Mouse (Mus musculus) olfactory bulb, adult 2 months (tissue): Measurements from ENCODE around the gene Dld. TPM values are rescaled to one million over a fixed set of nuclear protein-coding genes. Genes with fewer than 3 reads are reported as not detected.
A peak's percentile ranks its signal among the peaks of the same experiment; 100 is the strongest.

ENCODE experiments used
- H3K27ac ChIP-seq: fragments of 200-500 bp; 2 replicates; pipeline ENCODE4 v1.5.1; 2012; ENCODE audit warnings: low read depth, low read length; ENCODE audit not compliant: insufficient read depth
- H3K4me1 ChIP-seq: fragments of 200-500 bp; 2 replicates; pipeline ENCODE4 v1.6.1; 2012; ENCODE audit warnings: low read length; ENCODE audit not compliant: control insufficient read depth, insufficient read depth
- H3K4me3 ChIP-seq: fragments of 200-500 bp; 2 replicates; pipeline ENCODE4 v1.5.1; 2012; ENCODE audit warnings: mild to moderate bottlenecking, low read depth, low read length, moderate library complexity; ENCODE audit not compliant: insufficient read depth
- CTCF ChIP-seq: fragments of 200-500 bp; IDR thresholded peaks from 2 replicates; pipeline ENCODE4 v1.5.1; 2012; ENCODE audit warnings: low read depth, mild to moderate bottlenecking, low read length, moderate library complexity; ENCODE audit not compliant: insufficient read depth
- POLR2A ChIP-seq: fragments of 200-500 bp; IDR thresholded peaks from 2 replicates; pipeline ENCODE4 v1.6.1; 2012; ENCODE audit warnings: mild to moderate bottlenecking, low read depth, low read length, moderate library complexity; ENCODE audit not compliant: insufficient read depth
- WGBS: fragments of 180-500 bp; shearing (Covaris S2); methylation state at CpG from one replicate; pipeline ENCODE4 v1.1.7; 2018; 5-methylcytosine and 5-hydroxymethylcytosine counted together
- polyA plus RNA-seq: library from polyadenylated mRNA; stranded (reverse); fragments of >200 nt; gene quantifications from 2 replicates; pipeline ENCODE4 v1.2.4, GENCODE M21; 2012; ENCODE audit warnings: low replicate concordance; ENCODE audit not compliant: missing spikeins, insufficient read depth, insufficient read length

Gene Dld
- polyA plus RNA-seq, 1 experiment: not detected

DNA sequence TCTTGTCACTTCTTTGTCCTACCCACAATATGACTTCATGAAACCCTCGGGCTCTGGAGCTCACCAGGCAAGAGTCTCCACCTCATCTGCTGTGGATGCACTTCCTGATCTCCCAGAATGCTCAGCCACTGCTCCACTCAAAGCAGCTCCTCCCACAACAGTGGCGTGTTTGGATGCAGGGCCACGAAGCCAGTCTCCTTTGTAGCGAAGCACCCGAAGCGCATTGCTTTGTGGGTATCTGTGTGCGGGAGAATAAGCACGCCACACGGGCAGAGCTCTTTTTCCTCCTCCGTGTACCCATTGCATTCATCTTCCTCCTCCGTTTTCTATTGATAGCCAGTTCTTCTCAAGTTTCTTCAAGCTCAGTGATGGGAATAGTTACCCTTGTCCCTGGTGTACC, 26.0 kb upstream of the Dld start:
- Histone ChIP-seq H3K4me3 (no peak overlapping the region), H3K4me1 (0 out of 2 replicates have a peak, but pooled peaks cover 2% of the 10 kb centered on the region), H3K27ac (no peak overlapping the region)
- TF ChIP-seq POLR2A (no peak), CTCF (no peak)
- WGBS: 55% methylated on average over 11 of the region's 11 CpGs

DNA sequence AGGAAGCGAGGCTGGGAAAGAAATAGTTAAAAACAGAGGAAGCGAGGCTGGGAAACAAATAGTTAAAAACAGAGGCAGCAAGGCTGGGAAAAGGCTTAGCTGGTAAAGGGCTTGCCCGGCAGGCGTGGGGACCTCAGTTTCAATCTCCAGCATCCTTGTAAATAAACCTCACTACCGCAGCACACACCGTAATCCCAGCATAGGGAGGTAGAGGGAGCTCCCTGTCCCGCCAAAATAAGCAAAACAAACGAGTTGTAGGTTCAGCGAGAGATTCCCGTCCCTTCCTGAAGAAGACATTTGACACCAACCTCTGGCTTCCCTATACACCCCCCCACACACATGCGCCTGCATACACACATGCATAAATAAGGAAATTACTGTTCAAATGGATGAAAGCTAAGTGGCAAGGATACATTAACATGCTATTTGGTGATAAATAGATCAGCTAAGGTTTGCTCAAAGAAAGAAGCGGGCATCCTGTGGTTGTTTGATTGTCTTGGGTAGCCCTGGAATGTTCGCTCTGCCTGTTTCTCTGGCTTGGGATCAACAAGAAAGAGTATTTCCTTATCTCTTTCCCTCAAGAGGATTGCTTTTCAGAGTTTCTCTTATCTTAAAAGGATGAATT, 25.2 kb upstream of the Dld start:
- Histone ChIP-seq H3K27ac (no peak overlapping the region), H3K4me1 (0 out of 2 replicates have a peak, but pooled peaks cover 2% of the 10 kb centered on the region), H3K4me3 (peak overlapping the region; percentile 30)
- 7% methylated on average over 13 of the region's 13 CpGs for whole genome bisulfite sequencing
- TF ChIP-seq POLR2A (no peak), CTCF (no peak)

DNA sequence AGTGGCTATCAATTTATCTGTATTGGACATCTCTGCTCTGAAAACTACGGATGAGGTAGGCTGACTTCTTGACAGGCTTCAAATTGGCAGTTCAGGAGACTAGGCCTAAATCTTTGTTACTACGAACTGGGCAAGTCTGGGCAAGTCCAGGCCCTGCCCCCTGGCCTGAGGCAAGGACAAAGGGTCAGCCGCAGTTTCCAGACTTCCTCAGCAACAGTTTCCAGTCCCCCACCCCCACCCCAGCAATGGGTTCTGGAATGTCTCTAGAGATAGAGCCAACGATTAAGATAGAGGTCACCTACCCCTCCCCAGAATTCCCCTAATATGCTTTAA, 24.0 kb upstream of the Dld start:
- TF ChIP-seq POLR2A (no peak), CTCF (no peak)
- no peak overlapping the region for H3K4me3 ChIP-seq
- 78% methylated on average over 4 of the region's 4 CpGs for WGBS
- H3K27ac ChIP-seq: no peak overlapping the region
- 0 out of 2 replicates have a peak, but pooled peaks cover 2% of the 10 kb centered on the region for H3K4me1 ChIP-seq

DNA sequence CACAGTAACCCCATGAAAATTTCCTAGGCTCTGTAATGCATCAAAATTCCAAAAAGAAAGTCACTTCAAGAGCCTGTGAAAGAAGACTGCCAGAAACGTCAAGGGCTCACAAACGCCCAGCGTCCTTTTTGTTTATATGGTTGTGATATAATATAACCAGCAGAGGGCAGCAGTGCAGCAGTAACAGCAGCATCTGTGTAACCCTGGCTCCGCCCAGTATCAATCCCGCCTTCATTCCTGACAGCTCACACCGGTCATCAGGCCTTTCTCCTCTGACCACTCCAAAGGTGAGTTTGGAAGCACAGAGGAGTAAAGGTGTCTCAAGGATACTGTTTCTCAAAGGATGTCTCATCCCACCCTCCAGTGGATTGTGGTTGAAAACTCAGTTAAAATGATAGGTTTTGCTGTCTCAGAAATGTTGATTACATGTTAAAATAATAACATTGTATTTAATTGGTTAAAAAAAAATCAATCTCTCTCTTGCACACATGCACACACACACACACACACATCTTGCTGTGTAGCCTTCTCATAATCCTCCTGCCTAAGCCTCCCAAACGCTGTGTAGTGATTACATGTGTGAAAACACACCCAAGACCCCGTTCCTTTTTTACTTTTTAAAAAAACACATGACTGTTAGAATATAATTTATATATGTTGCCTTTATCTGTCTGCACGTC, 23.5 kb upstream of the Dld start:
- no peak overlapping the region for H3K4me3 ChIP-seq
- TF ChIP-seq POLR2A: no peak
- TF ChIP-seq CTCF: peak; percentile 49; the same call in 1 of the 2 replicates
- 31% methylated on average over 9 of the region's 9 CpGs for WGBS
- 0 out of 2 replicates have a peak, but pooled peaks cover 2% of the 10 kb centered on the region for H3K4me1 ChIP-seq
- H3K27ac ChIP-seq: no peak overlapping the region

DNA sequence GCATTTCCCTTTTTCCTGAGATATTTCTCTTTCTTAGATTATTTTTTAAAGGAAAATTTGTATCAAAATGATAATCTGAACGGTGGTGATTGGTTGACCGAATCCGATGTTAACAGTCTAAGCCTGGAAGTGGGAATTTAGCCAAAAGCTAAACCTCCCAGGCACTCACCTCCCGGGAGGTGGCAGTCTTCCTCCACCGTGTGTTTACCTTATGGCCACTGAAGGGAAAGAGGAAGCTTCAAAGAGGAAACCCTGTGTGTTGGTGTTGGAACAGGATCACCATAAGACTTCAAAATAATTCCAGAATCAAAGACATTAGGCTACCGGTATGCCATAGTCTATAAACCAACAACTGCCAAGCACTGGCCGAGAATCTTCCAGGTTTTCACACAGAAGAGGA, 18.4 kb upstream of the Dld start:
- Histone ChIP-seq H3K4me3 (no peak overlapping the region), H3K27ac (no peak overlapping the region), H3K4me1 (no peaks in the 10 kb centered on the region)
- WGBS: 84% methylated on average over 7 of the region's 7 CpGs
- no peak for TF ChIP-seq POLR2A
- TF ChIP-seq CTCF: no peak

DNA sequence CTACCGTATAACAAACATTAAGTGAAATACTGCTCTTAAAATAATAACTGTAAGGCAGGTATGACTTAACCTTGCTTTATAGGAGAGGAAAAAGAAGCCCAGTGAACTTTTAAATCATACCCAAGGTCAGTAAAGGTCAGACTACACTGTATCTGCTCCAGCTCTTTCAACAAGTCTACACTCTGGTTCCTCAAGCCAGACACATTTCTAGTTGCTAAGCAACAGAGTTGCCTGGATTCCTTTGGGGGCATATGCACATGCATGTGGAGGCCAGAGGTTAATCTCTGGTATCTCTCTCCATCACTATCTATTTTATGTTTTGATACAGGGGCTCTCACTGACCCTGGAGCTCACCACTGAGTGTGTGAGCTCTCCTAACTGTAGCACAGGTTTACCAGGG, 17.9 kb upstream of the Dld start:
- WGBS: 89% methylated on average over 1 of the region's 1 CpGs
- H3K27ac ChIP-seq: no peak overlapping the region
- H3K4me3 ChIP-seq: no peak overlapping the region
- TF ChIP-seq CTCF (no peak), POLR2A (no peak)
- H3K4me1 ChIP-seq: no peaks in the 10 kb centered on the region

DNA sequence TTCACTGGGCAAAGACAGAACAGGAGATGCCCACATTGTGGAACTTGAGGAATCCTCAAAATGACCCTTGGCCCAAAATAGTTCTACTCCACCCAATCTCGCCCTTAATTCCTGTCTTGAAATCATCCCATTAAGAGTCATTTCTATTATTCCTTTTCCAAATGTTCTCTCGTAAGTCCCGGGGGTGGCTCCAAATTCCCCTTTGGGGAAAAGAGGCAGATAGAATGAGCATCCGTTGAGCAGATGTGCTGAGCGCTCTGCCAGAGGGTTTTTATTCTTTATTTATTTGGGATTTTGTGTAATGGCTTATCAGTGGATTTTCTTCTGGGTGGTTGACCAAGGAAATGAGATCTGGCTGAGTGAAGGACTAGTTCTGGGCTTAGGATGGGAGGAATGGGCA, 16.5 kb upstream of the Dld start:
- TF ChIP-seq CTCF (no peak), POLR2A (no peak)
- 72% methylated on average over 5 of the region's 5 CpGs for WGBS
- Histone ChIP-seq H3K4me3 (no peak overlapping the region), H3K27ac (no peak overlapping the region), H3K4me1 (no peaks in the 10 kb centered on the region)

DNA sequence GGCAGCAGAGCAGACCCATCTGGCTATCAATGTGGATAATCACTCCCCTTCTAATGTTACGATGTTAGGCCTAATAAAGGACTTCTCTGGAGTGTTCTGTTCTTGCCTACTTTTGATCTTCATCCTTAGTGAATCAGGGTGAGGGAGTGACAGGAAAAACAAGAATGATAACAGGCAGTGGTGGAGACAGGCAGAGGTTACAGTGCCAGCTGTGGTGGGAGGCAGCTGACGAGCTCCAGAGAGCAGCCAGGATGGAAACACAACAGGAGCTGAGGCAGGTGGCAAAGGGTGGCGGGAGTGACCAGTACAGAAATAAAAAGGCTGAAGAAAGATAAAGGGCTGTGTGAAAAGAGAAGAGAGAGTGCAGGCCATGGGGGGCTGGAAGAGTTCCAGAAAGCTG, 15.2 kb upstream of the Dld start:
- Histone ChIP-seq H3K4me3 (no peak overlapping the region), H3K4me1 (no peaks in the 10 kb centered on the region), H3K27ac (no peak overlapping the region)
- TF ChIP-seq CTCF (no peak), POLR2A (no peak)
- 46% methylated on average over 3 of the region's 3 CpGs for WGBS

DNA sequence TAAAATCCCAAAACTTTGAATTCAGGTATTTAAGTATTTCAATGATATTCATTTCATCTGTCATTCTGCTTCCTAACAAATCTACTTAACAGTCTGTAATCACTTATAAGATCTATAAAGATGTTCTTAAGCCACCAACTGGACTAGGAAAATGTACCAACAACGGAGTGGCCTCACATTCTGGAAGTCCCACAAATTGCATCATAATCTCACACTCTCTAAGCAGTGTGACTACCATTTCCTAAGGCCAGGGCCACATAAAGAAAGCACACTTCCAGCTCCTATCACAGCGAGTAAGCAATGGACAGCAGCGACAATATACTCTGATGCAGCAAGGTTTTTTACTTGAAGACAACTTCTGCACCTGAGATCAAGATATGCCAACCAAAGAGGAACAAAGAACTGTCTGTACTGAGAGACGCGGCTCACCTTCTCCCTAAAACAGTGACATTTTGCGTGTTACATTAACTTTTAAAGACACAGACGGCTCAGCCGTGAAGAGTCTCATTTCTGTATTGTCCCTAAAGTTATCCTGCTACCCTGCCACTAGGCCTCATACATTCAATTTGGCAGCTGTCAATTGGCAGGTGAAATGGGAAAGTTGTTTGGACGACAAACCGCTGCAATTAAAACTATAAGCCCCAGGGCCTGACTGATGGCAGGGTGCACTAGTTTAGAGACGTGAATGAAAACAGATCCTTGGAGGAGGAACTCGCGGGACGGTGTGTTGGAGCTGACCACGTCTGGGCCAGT, 886 bp downstream of the Dld start:
- TF ChIP-seq CTCF: no peak
- no peak for TF ChIP-seq POLR2A
- Histone ChIP-seq H3K4me1 (no peaks in the 10 kb centered on the region), H3K4me3 (peak overlapping the region; percentile 74), H3K27ac (no peak overlapping the region)
- WGBS: 16% methylated on average over 15 of the region's 15 CpGs
